ENCODE assay signal across 18 mouse cellular contexts in the genomic region with DNA sequence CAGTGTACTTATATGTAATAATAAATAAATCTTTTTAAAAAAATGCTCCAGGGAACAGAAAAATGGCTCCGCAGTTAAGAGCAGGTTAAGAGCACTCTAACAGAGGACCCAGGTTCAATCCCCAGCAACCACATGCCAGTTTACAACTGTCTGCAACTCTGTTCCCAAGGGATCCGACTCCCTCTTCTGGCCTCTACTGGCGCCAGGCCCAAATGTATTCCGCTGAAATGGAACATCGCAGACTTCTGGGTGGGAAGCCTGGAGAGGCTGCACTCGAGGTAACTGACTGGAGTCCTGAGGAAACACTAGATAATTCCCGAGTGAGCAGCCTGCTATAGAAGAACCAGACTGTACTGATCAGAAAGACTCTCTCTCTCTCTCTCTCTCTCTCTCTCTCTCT. TPM values are rescaled to one million over a fixed set of nuclear protein-coding genes. Genes with fewer than 3 reads are reported as not detected.
DNase-seq lines count a peak whose midpoint lies in the region; ATAC-seq lines count a peak whose summit lies in the region.
"Had no signal": no experiment of that assay in that cellular context is flagged by ENCODE, and none has a peak within 500 bp of the region (broad histone marks: within the 10 kb centered on the region; RNA-seq: fewer than 3 reads in every experiment).

No protein-coding gene starts in this region.

- no peak overlapping the region for H3K9ac ChIP-seq in heart, embryonic 12.5 days
- no peak overlapping the region for H3K9ac ChIP-seq in kidney, embryonic 14.5 days (ENCODE audit: low read depth, low read length)
- H3K9ac ChIP-seq: heart, embryonic 13.5 days; midbrain, embryonic 13.5 days; neural tube, embryonic 13.5 days had no signal

- no peak overlapping the region for H3K27ac ChIP-seq in heart, embryonic 12.5 days (ENCODE audit: poor library complexity, severe bottlenecking)
- H3K27ac ChIP-seq in kidney, embryonic 14.5 days (ENCODE audit: low read depth, low read length) = no peak overlapping the region
- H3K27ac ChIP-seq: embryonic facial prominence, embryonic 10.5 days; heart, embryonic 13.5 days; hindbrain, postnatal 0 days; midbrain, embryonic 13.5 days; neural tube, embryonic 13.5 days had no signal

- 65% methylated on average over 7 of the region's 7 CpGs for WGBS in heart, embryonic 12.5 days
- WGBS in kidney, embryonic 14.5 days = 74% methylated on average over 7 of the region's 7 CpGs

- no peaks in the 10 kb centered on the region for H3K36me3 ChIP-seq in heart, embryonic 12.5 days
- H3K36me3 ChIP-seq in kidney, embryonic 14.5 days (ENCODE audit: control insufficient read depth, insufficient read depth, low read length) = no peaks in the 10 kb centered on the region
- H3K36me3 ChIP-seq: embryonic facial prominence, embryonic 10.5 days; heart, embryonic 13.5 days; midbrain, embryonic 13.5 days; neural tube, embryonic 13.5 days had no signal

- H3K9me3 ChIP-seq in heart, embryonic 12.5 days (replicated peaks) = no peaks in the 10 kb centered on the region
- H3K9me3 ChIP-seq in kidney, embryonic 14.5 days (ENCODE audit: control insufficient read depth, low read length) = no peaks in the 10 kb centered on the region
- H3K9me3 ChIP-seq: embryonic facial prominence, embryonic 10.5 days; heart, embryonic 13.5 days; midbrain, embryonic 13.5 days; neural tube, embryonic 13.5 days had no signal

- no peak overlapping the region for H3K4me3 ChIP-seq in heart, embryonic 12.5 days
- H3K4me3 ChIP-seq in kidney, embryonic 14.5 days (ENCODE audit: low read length) = no peak overlapping the region
- H3K4me3 ChIP-seq: embryonic facial prominence, embryonic 10.5 days; heart, embryonic 13.5 days; midbrain, embryonic 13.5 days; neural tube, embryonic 13.5 days had no signal

- H3K4me2 ChIP-seq in heart, embryonic 12.5 days = no peak overlapping the region
- H3K4me2 ChIP-seq in kidney, embryonic 14.5 days (replicated peaks; ENCODE audit: low read depth, low read length) = no peak overlapping the region
- H3K4me2 ChIP-seq: heart, embryonic 13.5 days; midbrain, embryonic 13.5 days; neural tube, embryonic 13.5 days had no signal

- H3K27me3 ChIP-seq in heart, embryonic 12.5 days (replicated peaks) = no peaks in the 10 kb centered on the region
- H3K27me3 ChIP-seq in kidney, embryonic 14.5 days (ENCODE audit: control insufficient read depth, insufficient read depth, low read length) = no peaks in the 10 kb centered on the region
- H3K27me3 ChIP-seq: heart, embryonic 13.5 days; midbrain, embryonic 13.5 days; neural tube, embryonic 13.5 days had no signal

- peaks cover 22% of the 10 kb centered on the region for H3K4me1 ChIP-seq in heart, embryonic 12.5 days (replicated peaks)
- no peaks in the 10 kb centered on the region for H3K4me1 ChIP-seq in kidney, embryonic 14.5 days (ENCODE audit: control insufficient read depth, insufficient read depth, low read length)

- ATAC-seq in heart, embryonic 12.5 days (ENCODE audit: insufficient number of reproducible peaks, low FRiP score) = no peak
- no peak for ATAC-seq in kidney, embryonic 14.5 days (ENCODE audit: low FRiP score, low TSS enrichment)
- ATAC-seq: activated CD4-positive, CD25-positive, alpha-beta regulatory T cell, adult 4 months; hindbrain, postnatal 0 days; midbrain, embryonic 13.5 days had no signal

- DNase-seq in heart, adult 11 months = peak; percentile 75
- peak; percentile 12 for DNase-seq in kidney, postnatal 14 days
- peak; percentile 55 for DNase-seq in ES-CJ7 (ENCODE audit: low read depth, low spot score)
- DNase-seq in R1 (ENCODE audit: low read depth, low spot score) = peak; percentile 68
- no peak for DNase-seq in c-Kit-positive CD71-positive TER-119-positive erythroid progenitor cells, embryonic 14.5 days (ENCODE audit: low spot score)
- DNase-seq: cerebellum, adult 8-10 months; kidney, adult 9 months; liver; right cerebral cortex, adult 18-20 months; thymus, postnatal 25 days had no signal

RNA-seq across cellular contexts. Expression of a gene that starts 27.3 kb away (rescaled TPM):
- 205 and 206 TPM in 2 replicates for polyA plus RNA-seq in heart, embryonic 12.5 days (2016; fragmentation: Nextera tagmentation; extraction: Ambion mirVana)
- polyA plus RNA-seq in kidney, embryonic 14.5 days (2014; fragmentation: Nextera tagmentation; extraction: Ambion mirVana) = 208 and 276 TPM in 2 replicates

RNA-seq across cellular contexts. Expression of a gene that starts 58.3 kb away (rescaled TPM):
- polyA plus RNA-seq in heart, embryonic 12.5 days (2016; fragmentation: Nextera tagmentation; extraction: Ambion mirVana) = 14.6 and 16.0 TPM in 2 replicates
- polyA plus RNA-seq in kidney, embryonic 14.5 days (2014; fragmentation: Nextera tagmentation; extraction: Ambion mirVana) = 11.1 and 17.4 TPM in 2 replicates
